Mouse (Mus musculus): ENCODE data around the gene Tmem200c.

DNA sequence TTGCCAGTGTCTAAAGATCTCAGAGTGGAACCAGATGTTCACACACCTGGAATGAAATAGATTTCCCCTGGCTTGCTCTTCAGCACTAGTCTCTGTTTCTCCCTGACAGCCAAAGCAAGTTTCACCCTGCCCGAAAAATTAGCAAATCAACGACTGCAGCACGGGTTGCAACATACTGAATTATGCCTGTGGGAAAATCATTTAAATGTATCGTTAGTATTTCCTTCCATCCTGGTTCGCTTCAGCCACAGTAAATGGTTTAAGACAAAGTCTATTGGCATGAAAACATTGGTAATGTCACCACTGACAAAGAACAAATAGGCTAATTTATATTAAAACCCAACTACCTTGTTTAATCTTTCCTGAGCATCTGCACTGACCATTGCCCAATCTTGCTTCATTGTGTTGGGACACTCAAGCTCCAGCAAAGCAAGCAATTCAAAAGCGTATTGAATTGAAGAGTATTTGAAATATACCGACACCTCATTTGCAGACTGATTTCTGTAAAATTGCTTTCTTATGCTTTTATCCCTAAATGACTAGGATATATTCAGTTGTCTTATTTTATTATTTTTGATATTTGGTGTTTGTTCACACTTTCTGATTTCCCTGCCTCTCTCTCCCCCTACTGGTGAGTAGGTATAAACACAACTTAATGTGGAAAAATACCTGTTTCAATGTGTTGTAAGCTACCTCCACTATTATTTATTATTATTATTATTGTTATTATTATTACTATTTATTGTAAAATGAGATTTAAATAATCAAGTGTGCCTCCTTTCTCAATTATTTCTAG lies 25.9 kb downstream of the Tmem200c start:
- TF ChIP-seq TAL1 (IDR thresholded peaks at IDR 0.05; ENCODE audit: low read length) (no peak), GATA1 (IDR thresholded peaks at IDR 0.05; ENCODE audit: low read length) (no peak)

All from erythroblast, embryonic 14.5 days (primary cell).